Mouse (Mus musculus) embryonic facial prominence, embryonic 11.5 days (tissue): ENCODE data around the gene Tbc1d1. TPM values are rescaled to one million over a fixed set of nuclear protein-coding genes. Genes with fewer than 3 reads are reported as not detected.
A peak's percentile ranks its signal among the peaks of the same experiment; 100 is the strongest.

Experiments
- ATAC-seq: fragments of 200-750 bp; cut with Nextera tagmentation; replicated peaks from 2 replicates; pipeline ENCODE4 v1.8.0; 2017; ENCODE audit warnings: low read depth; ENCODE audit not compliant: insufficient number of reproducible peaks, low FRiP score, low TSS enrichment
- DNase-seq: peaks from one replicate; pipeline ENCODE4 v3.0.0-alpha.2; 2015; ENCODE audit warnings: low spot score
- H3K27ac ChIP-seq: fragments of 300-500 bp; sonication (generic); replicated peaks from 2 replicates; pipeline ENCODE4 v1.5.1; 2014; ENCODE audit warnings: mild to moderate bottlenecking, low read depth, low read length, control low read depth
- H3K27me3 ChIP-seq: fragments of 300-500 bp; sonication (generic); 2 replicates; pipeline ENCODE4 v1.6.1; 2014; ENCODE audit warnings: mild to moderate bottlenecking, low read length, moderate library complexity, mixed read lengths; ENCODE audit not compliant: control insufficient read depth, insufficient read depth
- H3K36me3 ChIP-seq: fragments of 300-500 bp; sonication (generic); replicated peaks from 2 replicates; pipeline ENCODE4 v1.6.1; 2014; ENCODE audit warnings: low read depth, mild to moderate bottlenecking, low read length, moderate library complexity, mixed read lengths; ENCODE audit not compliant: control insufficient read depth, insufficient read depth
- H3K4me1 ChIP-seq: fragments of 300-500 bp; sonication (generic); 2 replicates; pipeline ENCODE4 v1.6.1; 2014; ENCODE audit warnings: low read length, mixed read lengths; ENCODE audit not compliant: control insufficient read depth, insufficient read depth
- H3K4me2 ChIP-seq: fragments of 300-500 bp; sonication (generic); 2 replicates; pipeline ENCODE4 v1.6.1; 2014; ENCODE audit warnings: low read depth, mild to moderate bottlenecking, control low read depth, low read length, moderate library complexity
- H3K4me3 ChIP-seq: fragments of 300-500 bp; sonication (generic); 2 replicates; pipeline ENCODE4 v1.5.1; 2014; ENCODE audit warnings: low read depth, low read length, control low read depth
- H3K9ac ChIP-seq: fragments of 300-500 bp; sonication (generic); replicated peaks from 2 replicates; pipeline ENCODE4 v1.6.1; 2014; ENCODE audit warnings: mild to moderate bottlenecking, control low read depth, low read length
- H3K9me3 ChIP-seq: fragments of 300-500 bp; sonication (generic); replicated peaks from 2 replicates; pipeline ENCODE4 v1.6.1; 2016; ENCODE audit warnings: mild to moderate bottlenecking, low read length, inconsistent platforms, mixed read lengths; ENCODE audit not compliant: control insufficient read depth
- WGBS: fragments of 180-500 bp; shearing (Covaris S2); extraction: QIAGEN DNeasy Blood & Tissue Kit; methylation state at CpG from one replicate; pipeline ENCODE4 v1.1.7; 2014; 5-methylcytosine and 5-hydroxymethylcytosine counted together
- polyA plus RNA-seq: library from polyadenylated mRNA; unstranded; fragments of >200 nt; fragmentation: Nextera tagmentation; extraction: Ambion mirVana; gene quantifications from 2 replicates; pipeline ENCODE4 v1.2.1, GENCODE M21; 2014

Tbc1d1 gene
- polyA plus RNA-seq, 1 experiment from 2014 or later, result 30.4 TPM

DNA sequence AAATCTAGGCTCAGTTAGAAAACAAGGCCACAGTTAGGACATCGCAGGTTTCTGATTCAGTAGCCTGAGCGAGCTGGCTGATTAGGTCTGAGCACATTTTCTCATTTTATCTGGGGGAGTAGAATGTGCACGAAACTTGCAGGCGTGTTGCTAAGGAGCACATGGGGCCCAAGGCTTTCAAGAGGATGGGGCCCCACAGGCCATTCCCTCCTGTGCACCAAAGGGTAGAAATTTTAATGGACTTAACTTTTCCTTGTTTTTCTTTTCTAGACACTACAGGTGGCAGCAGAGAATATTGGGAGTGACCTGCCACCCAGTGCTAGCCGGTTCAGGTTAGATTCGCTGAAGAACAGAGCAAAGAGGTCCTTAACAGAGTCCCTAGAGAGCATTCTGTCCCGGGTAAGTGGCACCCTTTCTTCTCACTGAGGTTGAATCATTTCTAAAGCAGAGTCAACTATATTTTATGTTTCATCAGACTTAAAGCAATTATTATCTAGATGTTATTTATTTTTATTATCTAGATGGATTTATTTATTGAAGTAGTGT, 121.6 kb downstream of the Tbc1d1 start:
- Histone ChIP-seq H3K27me3 (no peaks in the 10 kb centered on the region), H3K4me1 (no peaks in the 10 kb centered on the region), H3K9ac (no peak overlapping the region), H3K27ac (no peak overlapping the region), H3K4me3 (no peak overlapping the region), H3K9me3 (no peaks in the 10 kb centered on the region), H3K4me2 (no peak overlapping the region), H3K36me3 (peaks cover 2% of the 10 kb centered on the region; the same call in 1 of the 2 replicates)
- no peak for ATAC-seq
- 91% methylated on average over 7 of the region's 7 CpGs for WGBS
- DNase-seq, result no peak

- H3K27ac ChIP-seq, result no peak overlapping the region
- WGBS, result 61% methylated on average over 7 of the region's 7 CpGs
- H3K27me3 ChIP-seq, result no peaks in the 10 kb centered on the region
- H3K4me1 ChIP-seq, result no peaks in the 10 kb centered on the region
- no peak for ATAC-seq
- no peak overlapping the region for H3K4me3 ChIP-seq
- H3K36me3 ChIP-seq, result peaks cover 2% of the 10 kb centered on the region
- H3K9ac ChIP-seq, result no peak overlapping the region
- H3K9me3 ChIP-seq, result no peaks in the 10 kb centered on the region
- DNase-seq, result no peak
- no peak overlapping the region for H3K4me2 ChIP-seq
These were observed 123.6 kb downstream of the Tbc1d1 start for GRCm38 (mm10) chr5:64279668-64280067.

DNA sequence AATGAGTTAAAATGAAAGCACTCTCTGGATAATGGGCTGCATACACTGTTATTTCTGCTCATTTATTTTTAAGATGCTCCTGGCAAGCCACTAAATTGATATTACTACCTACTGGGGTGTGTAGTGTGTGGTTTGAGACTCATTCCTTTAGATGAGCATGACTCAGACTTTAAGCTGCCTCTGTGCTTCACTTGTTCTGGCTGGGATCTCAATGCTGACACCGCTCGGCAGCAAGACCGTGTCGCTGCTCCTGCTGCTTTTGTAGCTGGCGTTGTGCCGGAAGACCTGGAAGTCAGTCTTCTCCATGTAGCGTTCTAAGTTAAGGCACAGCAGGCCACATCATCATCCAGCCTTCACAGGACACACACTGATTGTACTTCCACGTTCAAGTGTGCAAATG, 124.1 kb downstream of the Tbc1d1 start:
- Histone ChIP-seq H3K4me3 (no peak overlapping the region), H3K9me3 (no peaks in the 10 kb centered on the region), H3K27me3 (no peaks in the 10 kb centered on the region), H3K4me1 (no peaks in the 10 kb centered on the region), H3K4me2 (no peak overlapping the region), H3K9ac (no peak overlapping the region), H3K27ac (no peak overlapping the region), H3K36me3 (peaks cover 2% of the 10 kb centered on the region)
- no peak for ATAC-seq
- WGBS, result 96% methylated on average over 8 of the region's 8 CpGs
- no peak for DNase-seq

DNA sequence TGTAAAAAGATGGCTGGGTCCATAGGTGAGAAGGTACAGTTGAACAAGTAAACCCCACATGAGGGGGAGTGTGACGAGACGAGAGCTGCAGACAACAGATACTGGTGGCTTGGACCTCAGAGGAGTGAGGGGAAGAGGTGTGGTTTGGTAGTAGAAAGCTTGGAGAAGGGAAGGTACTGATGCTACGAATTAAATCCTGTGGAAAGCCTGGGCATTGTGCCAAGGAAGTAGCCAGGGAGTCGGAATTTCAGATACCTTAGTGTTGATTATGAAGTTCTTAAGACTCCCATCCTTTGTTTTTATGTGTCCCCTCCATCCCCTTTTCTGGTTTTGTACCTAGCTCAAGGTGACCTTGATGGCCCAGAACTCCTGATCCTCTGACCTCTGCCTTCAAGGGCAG, 124.5 kb downstream of the Tbc1d1 start:
- peaks cover 2% of the 10 kb centered on the region for H3K36me3 ChIP-seq
- no peaks in the 10 kb centered on the region for H3K4me1 ChIP-seq
- DNase-seq, result no peak
- no peak for ATAC-seq
- H3K4me3 ChIP-seq, result no peak overlapping the region
- H3K27me3 ChIP-seq, result no peaks in the 10 kb centered on the region
- no peak overlapping the region for H3K27ac ChIP-seq
- WGBS, result 82% methylated on average over 4 of the region's 4 CpGs
- H3K9me3 ChIP-seq, result no peaks in the 10 kb centered on the region
- no peak overlapping the region for H3K9ac ChIP-seq
- no peak overlapping the region for H3K4me2 ChIP-seq

DNA sequence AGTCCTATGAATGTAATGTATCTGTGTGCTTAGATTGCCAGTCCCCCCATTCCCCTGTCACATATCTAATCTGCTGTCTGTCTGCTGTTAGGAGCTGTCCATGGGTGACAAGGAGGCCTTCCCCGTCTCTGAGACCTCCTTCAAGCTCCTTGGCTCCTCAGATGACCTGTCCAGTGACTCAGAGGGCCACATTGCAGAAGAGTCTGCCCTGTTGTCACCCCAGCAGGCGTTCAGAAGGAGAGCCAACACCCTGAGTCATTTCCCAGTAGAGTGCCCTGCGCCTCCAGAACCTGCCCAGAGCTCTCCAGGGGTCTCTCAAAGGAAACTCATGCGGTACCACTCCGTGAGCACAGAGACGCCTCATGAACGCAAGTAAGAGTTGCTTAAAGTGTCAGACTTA, 125.6 kb downstream of the Tbc1d1 start:
- 94% methylated on average over 7 of the region's 7 CpGs for WGBS
- no peak for DNase-seq
- no peak for ATAC-seq
- Histone ChIP-seq H3K4me1 (no peaks in the 10 kb centered on the region), H3K4me3 (no peak overlapping the region), H3K9ac (no peak overlapping the region), H3K27ac (no peak overlapping the region), H3K27me3 (no peaks in the 10 kb centered on the region), H3K4me2 (no peak overlapping the region), H3K36me3 (peaks cover 2% of the 10 kb centered on the region), H3K9me3 (no peaks in the 10 kb centered on the region)

- Histone ChIP-seq H3K9ac (no peak overlapping the region), H3K27me3 (no peaks in the 10 kb centered on the region), H3K27ac (no peak overlapping the region), H3K4me2 (no peak overlapping the region), H3K36me3 (peaks cover 2% of the 10 kb centered on the region), H3K4me1 (no peaks in the 10 kb centered on the region), H3K9me3 (no peaks in the 10 kb centered on the region), H3K4me3 (no peak overlapping the region)
- DNase-seq (no peak), ATAC-seq (no peak)
- WGBS, result 77% methylated on average over 4 of the region's 4 CpGs
These were observed 126.5 kb downstream of the Tbc1d1 start for GRCm38 (mm10) chr5:64282594-64282993.

DNA sequence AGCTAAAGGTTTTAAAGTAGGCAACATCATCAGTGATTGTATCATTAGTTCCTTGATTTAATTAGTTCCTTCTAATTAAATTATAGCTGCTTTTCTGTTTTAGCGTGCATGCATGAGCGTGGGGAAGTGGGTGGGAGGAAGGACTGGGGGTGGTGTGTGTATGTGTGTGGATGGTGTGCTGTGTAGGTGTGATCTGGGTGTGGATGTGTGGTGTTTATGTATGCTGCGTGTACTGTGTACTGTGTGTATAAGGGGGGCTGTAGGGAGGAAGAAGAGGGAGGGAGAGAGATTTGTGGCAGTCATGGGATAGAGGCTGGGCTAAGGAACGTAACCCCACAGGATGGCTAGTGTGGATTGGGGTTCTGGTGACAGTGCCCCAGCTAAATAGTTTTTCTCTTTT, 129.2 kb downstream of the Tbc1d1 start:
- WGBS, result 89% methylated on average over 4 of the region's 4 CpGs
- Histone ChIP-seq H3K4me3 (no peak overlapping the region), H3K4me2 (no peak overlapping the region), H3K27ac (no peak overlapping the region), H3K27me3 (no peaks in the 10 kb centered on the region), H3K36me3 (peaks cover 2% of the 10 kb centered on the region), H3K9ac (no peak overlapping the region), H3K9me3 (no peaks in the 10 kb centered on the region), H3K4me1 (no peaks in the 10 kb centered on the region)
- ATAC-seq (0 out of 2 replicates have a peak, but pooled peaks have one; percentile 58), DNase-seq (no peak)

- Histone ChIP-seq H3K4me1 (no peaks in the 10 kb centered on the region), H3K9me3 (no peaks in the 10 kb centered on the region), H3K9ac (no peak overlapping the region), H3K4me2 (no peak overlapping the region), H3K27ac (no peak overlapping the region), H3K4me3 (no peak overlapping the region), H3K36me3 (peaks cover 2% of the 10 kb centered on the region), H3K27me3 (no peaks in the 10 kb centered on the region)
- WGBS, result 89% methylated on average over 13 of the region's 13 CpGs
- ATAC-seq, result no peak
- no peak for DNase-seq
These were observed 129.7 kb downstream of the Tbc1d1 start for GRCm38 (mm10) chr5:64285851-64286250.
